Comparison of ENCODE assay signal across 11 mouse cellular contexts in the genomic region with DNA sequence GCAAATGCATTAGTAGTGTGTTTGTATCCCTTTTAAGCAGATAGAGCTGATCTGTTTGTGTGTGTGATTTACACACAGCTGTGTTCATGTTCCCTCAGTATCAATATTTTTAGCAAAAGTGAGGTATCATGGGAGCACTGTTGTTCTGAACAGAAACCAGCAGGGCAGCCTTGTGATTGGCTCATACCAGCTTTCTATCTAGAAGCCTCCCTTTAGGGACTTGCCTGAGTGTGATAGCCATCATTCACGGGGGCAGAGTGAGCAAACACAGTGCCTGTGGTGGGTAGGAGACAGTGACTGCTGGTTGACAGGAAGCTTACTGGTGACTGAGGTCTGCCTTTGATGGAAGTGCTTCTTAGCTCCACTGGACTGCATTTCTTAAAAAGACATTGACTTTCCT.
DNase-seq lines count a peak whose midpoint lies in the region; ATAC-seq lines count a peak whose summit lies in the region.
"Had no signal": no experiment of that assay in that cellular context is flagged by ENCODE, and none has a peak within 500 bp of the region (broad histone marks: within the 10 kb centered on the region; RNA-seq: fewer than 3 reads in every experiment).

No protein-coding gene starts in this region.

- H3K4me1 ChIP-seq in intestine, embryonic 15.5 days (replicated peaks) = peaks cover 16% of the 10 kb centered on the region

- no peaks in the 10 kb centered on the region for H3K36me3 ChIP-seq in splenic B cell, adult 2 months (ENCODE audit: control insufficient read depth, insufficient read depth, low read length, poor library complexity, severe bottlenecking)
- no peaks in the 10 kb centered on the region for H3K36me3 ChIP-seq in intestine, embryonic 15.5 days

- ATAC-seq in inflammation-experienced regulatory T-cells, adult 6 months = peak; percentile 84
- no peak for ATAC-seq in intestine, embryonic 15.5 days

- DNase-seq in layer of hippocampus, adult 9-11 months = peak; percentile 38
- DNase-seq in layer of hippocampus, postnatal 36 days = no peak
- peak; percentile 87 for DNase-seq in T-cell, adult 2 months (ENCODE audit: low spot score)
- DNase-seq in splenic B cell, adult 2 months (ENCODE audit: low read depth, low spot score) = peak; percentile 56
- no peak for DNase-seq in adrenal gland, postnatal 4 days (ENCODE audit: low spot score in 2 of 2)
- DNase-seq in retina, postnatal 1 day = no peak
- DNase-seq: kidney, postnatal 36 days; lung, adult 18-20 months; right cerebral cortex, postnatal 4 days had no signal

- no peaks in the 10 kb centered on the region for H3K27me3 ChIP-seq in splenic B cell, adult 2 months (ENCODE audit: control insufficient read depth, insufficient read depth, low read length, poor library complexity, severe bottlenecking)
- no peaks in the 10 kb centered on the region for H3K27me3 ChIP-seq in intestine, embryonic 15.5 days (replicated peaks)

- H3K4me3 ChIP-seq in intestine, embryonic 15.5 days (replicated peaks) = no peak overlapping the region

- H3K9ac ChIP-seq in intestine, embryonic 15.5 days = no peak overlapping the region

- H3K4me2 ChIP-seq in intestine, embryonic 15.5 days (replicated peaks) = no peak overlapping the region

- H3K27ac ChIP-seq in intestine, embryonic 15.5 days = no peak overlapping the region

- 41% methylated on average over 1 of the region's 1 CpGs for WGBS in intestine, embryonic 15.5 days

- no peaks in the 10 kb centered on the region for H3K9me3 ChIP-seq in intestine, embryonic 15.5 days

Comparison
In these comparisons a context has a peak if more than half of its experiments do, and no peak if none do; other contexts are left out.
1. DNase-seq: peak in layer of hippocampus, adult 9-11 months (single experiment), T-cell, adult 2 months (single experiment) and splenic B cell, adult 2 months (single experiment); none in layer of hippocampus, postnatal 36 days (0 of 2), adrenal gland, postnatal 4 days (0 of 2) and retina, postnatal 1 day (single experiment).